Mouse (Mus musculus) left cerebral cortex, adult 2 months (tissue): ENCODE measurements around the gene Rassf7. TPM values are rescaled to one million over a fixed set of nuclear protein-coding genes. Genes with fewer than 3 reads are reported as not detected.

Experiments
- DNase-seq, 2 experiments: peaks; one replicate each; pipeline ENCODE4 v3.0.0; 2021 to 2022; ENCODE audit warnings: low spot score in 2 of 2, mixed read lengths in 1 of 2; ENCODE audit errors: extremely low spot score in 1 of 2
- H3K27ac ChIP-seq: fragments of 200-600 bp; 2 replicates; pipeline ENCODE4 v1.8.1; 2022
- H3K4me3 ChIP-seq: fragments of 200-600 bp; 2 replicates; pipeline ENCODE4 v1.8.1; 2022
- CTCF ChIP-seq: fragments of 200-600 bp; IDR thresholded peaks from 2 replicates; pipeline ENCODE4 v1.8.1; 2022; ENCODE audit warnings: antibody characterized with exemption, mild to moderate bottlenecking, moderate library complexity
- intact Hi-C: fragments of 180-260 bp; cut with DNase I; formaldehyde crosslinking; loops from one replicate; pipeline ENCODE4 v1.15.1; 2025
- long read RNA-seq, 2 experiments: library from polyadenylated mRNA; stranded (forward); transcript quantifications; one replicate each; pipeline ENCODE4 v2.0.0; 2021; ENCODE audit warnings: borderline mapping rate in 2 of 2
- total RNA-seq, 2 experiments: library from RNA; stranded (reverse); gene quantifications; 2 replicates each; pipeline ENCODE4 v1.2.3; 2021

Gene Rassf7
- total RNA-seq, result 1 to 10 TPM in 1 of 2 experiments, under 1 TPM in 1; 0.94 to 1.3 TPM
- long read RNA-seq, experiment 1, partial matches to known transcripts, result 1 of 3 reads
- long read RNA-seq, experiment 1, other reads (novel, unspliced or antisense), result 0 of 3 reads
- long read RNA-seq, experiment 2, result 0 reads

- H3K4me3 ChIP-seq, result peak within 1 kb of the TSS; percentile 58
- no peak for TF ChIP-seq CTCF
- intact Hi-C loops, result no loop called here
- DNase-seq, result peak; percentile 68 to 82
- H3K27ac ChIP-seq, result no peak within 1 kb of the TSS
Observed at GRCm38 (mm10) chr7:141215101-141215879, at the start of gene Rassf7. Rassf7 (plus strand) TSS chr7:141215860.

- no peak for TF ChIP-seq CTCF
- no peak for DNase-seq
- Histone ChIP-seq H3K27ac (peak overlapping the region; percentile 55), H3K4me3 (peak overlapping the region; percentile 49)
- intact Hi-C loops, result no loop called here
Observed at GRCm38 (mm10) chr7:141167901-141168517, 47.7 kb upstream of the Rassf7 start.

- H3K27ac ChIP-seq, result peak overlapping the region; percentile 55
- intact Hi-C loops, result no loop called here
Observed at GRCm38 (mm10) chr7:141168518-141168953, 47.1 kb upstream of the Rassf7 start.

GRCm38 (mm10) chr7:141169300-141169699 lies 46.4 kb upstream of the Rassf7 start:
- intact Hi-C loops, result no loop called here
- DNase-seq, result no peak
- Histone ChIP-seq H3K4me3 (no peak overlapping the region), H3K27ac (peak overlapping the region; percentile 40; the same call in 1 of the 2 replicates)
- no peak for TF ChIP-seq CTCF

More at GRCm38 (mm10) chr7:141168518-141168953, 47.1 kb upstream of the Rassf7 start:
- H3K4me3 ChIP-seq, result peak overlapping the region; percentile 49
- DNase-seq, result peak; percentile 43 to 52
- TF ChIP-seq CTCF, result no peak

- intact Hi-C loops, result loop anchor here (5.0 kb wide), 3 partner anchors 52 to 313 kb away; partner anchors contain the start of genes Bet1l, Gm45785 and Ric8a
- peak overlapping the region; percentile 40; the same call in 1 of the 2 replicates for H3K27ac ChIP-seq
Observed at GRCm38 (mm10) chr7:141169866-141170265, 45.8 kb upstream of the Rassf7 start.

GRCm38 (mm10) chr7:141172116-141173006 lies 43.3 kb upstream of the Rassf7 start, which contains the start of gene Rnh1:
Rnh1 (minus strand) TSS chr7:141172857.
- DNase-seq, result peak; percentile 90 to 92
- TF ChIP-seq CTCF, result no peak; the same call in 1 of the 2 replicates
- Histone ChIP-seq H3K4me3 (peak within 1 kb of the TSS; percentile 78), H3K27ac (peak within 1 kb of the TSS; percentile 94)
- intact Hi-C loops, result loop anchor here (2.0 to 5.0 kb wide), 4 partner anchors 42 to 315 kb away; partner anchors contain the start of genes Bet1l, Gm45785 and Ric8a

More at GRCm38 (mm10) chr7:141169866-141170265, 45.8 kb upstream of the Rassf7 start:
- H3K4me3 ChIP-seq, result no peak overlapping the region
- DNase-seq, result no peak
- TF ChIP-seq CTCF, result no peak

GRCm38 (mm10) chr7:141173323-141173850 lies 42.3 kb upstream of the Rassf7 start:
- H3K27ac ChIP-seq, result peak overlapping the region; percentile 94
- DNase-seq, result no peak
- no peak for TF ChIP-seq CTCF
- peak overlapping the region; percentile 78 for H3K4me3 ChIP-seq
- intact Hi-C loops, result loop anchor here (2.0 to 5.0 kb wide), 4 partner anchors 43 to 316 kb away; partner anchors contain the start of genes Bet1l, Gm45785 and Ric8a

GRCm38 (mm10) chr7:141175068-141175467 lies 40.6 kb upstream of the Rassf7 start:
- H3K27ac ChIP-seq, result no peak overlapping the region
- intact Hi-C loops, result loop anchor here (5.0 kb wide), 1 partner anchor 268 kb away; no protein-coding TSS in a partner anchor
- DNase-seq, result no peak

GRCm38 (mm10) chr7:141176173-141176572 lies 39.5 kb upstream of the Rassf7 start:
- no peak overlapping the region for H3K4me3 ChIP-seq
- intact Hi-C loops, result loop anchor here (1.0 to 5.0 kb wide), 3 partner anchors 84 to 331 kb away; partner anchors contain the start of gene Scgb1c1
- peak; percentile 89 for TF ChIP-seq CTCF
- H3K27ac ChIP-seq, result no peak overlapping the region
- DNase-seq, result peak; percentile 82 to 85

More at GRCm38 (mm10) chr7:141175068-141175467, 40.6 kb upstream of the Rassf7 start:
- peak; percentile 8; the same call in 1 of the 2 replicates for TF ChIP-seq CTCF
- H3K4me3 ChIP-seq, result no peak overlapping the region

- H3K4me3 ChIP-seq, result no peak overlapping the region
- no peak for TF ChIP-seq CTCF
Observed at GRCm38 (mm10) chr7:141188194-141188593, 27.5 kb upstream of the Rassf7 start.

GRCm38 (mm10) chr7:141188733-141189132 lies 26.9 kb upstream of the Rassf7 start:
- no peak overlapping the region for H3K27ac ChIP-seq
- DNase-seq, result no peak
- no peak for TF ChIP-seq CTCF
- H3K4me3 ChIP-seq, result no peak overlapping the region
- intact Hi-C loops, result no loop called here

More at GRCm38 (mm10) chr7:141188194-141188593, 27.5 kb upstream of the Rassf7 start:
- intact Hi-C loops, result no loop called here
- DNase-seq, result no peak
- no peak overlapping the region for H3K27ac ChIP-seq
